Comparison of ENCODE assay signal across 8 mouse cellular contexts in genomic region chr1:158361964-158362291, GRCm38 (mm10). TPM values are rescaled to one million over a fixed set of nuclear protein-coding genes. Genes with fewer than 3 reads are reported as not detected.
A peak's percentile ranks its signal among the peaks of the same experiment; 100 is the strongest.
DNase-seq lines count a peak whose midpoint lies in the region; ATAC-seq and TF ChIP-seq lines count a peak whose summit lies in the region.

Gene Astn1, plus strand, starts transcription at chr1:158362273.

- whole genome bisulfite sequencing in heart, adult 2 months, result 4% methylated on average over 2 of the region's 2 CpGs
- WGBS in hindbrain, embryonic 10.5 days, result 8% methylated on average over 2 of the region's 2 CpGs
- WGBS in limb, embryonic 15.5 days, result 3% methylated on average over 2 of the region's 2 CpGs

- no peaks in the 10 kb centered on the region for H3K79me2 ChIP-seq in heart, adult 2 months (replicated peaks; ENCODE audit: control insufficient read depth, insufficient read depth, low read length)

- TF ChIP-seq CTCF in heart, adult 2 months (IDR thresholded peaks at IDR 0.05), result no peak

- H3K4me1 ChIP-seq in heart, adult 2 months (ENCODE audit: control insufficient read depth, insufficient read depth, low read length), result no peaks in the 10 kb centered on the region
- peaks cover 39% of the 10 kb centered on the region for H3K4me1 ChIP-seq in hindbrain, embryonic 10.5 days (replicated peaks)
- H3K4me1 ChIP-seq in limb, embryonic 15.5 days, result peaks cover 10% of the 10 kb centered on the region

- no peak for TF ChIP-seq POLR2A in heart, adult 2 months (IDR thresholded peaks at IDR 0.05; ENCODE audit: insufficient read depth, low read depth, low read length)

- no peak for DNase-seq in heart, adult 2 months
- no peak for DNase-seq in heart, adult 11 months
- DNase-seq in ES-CJ7 (ENCODE audit: low read depth, low spot score), result peak; percentile 27
- no peak for DNase-seq in hindbrain, embryonic 10.5 days (ENCODE audit: low spot score)
- no peak for DNase-seq in spleen, postnatal 14 days (ENCODE audit: low spot score in 2 of 2)
- DNase-seq in thymus, adult 18-20 months, result no peak
- no peak for DNase-seq in spleen, postnatal 36 days (ENCODE audit: low spot score in 2 of 2)

- ATAC-seq in limb, embryonic 15.5 days (ENCODE audit: insufficient number of reproducible peaks, low FRiP score, low TSS enrichment, low read depth), result no peak

- H3K4me3 ChIP-seq in heart, adult 2 months, result no peak within 1 kb of the TSS
- H3K4me3 ChIP-seq in hindbrain, embryonic 10.5 days, result peak within 1 kb of the TSS; percentile 75
- H3K4me3 ChIP-seq in limb, embryonic 15.5 days, result peak within 1 kb of the TSS; percentile 40

- no peak for TF ChIP-seq EP300 in heart, adult 2 months (IDR thresholded peaks at IDR 0.05; ENCODE audit: insufficient read depth, low read depth, low read length)

- peaks cover 1% of the 10 kb centered on the region for H3K27me3 ChIP-seq in heart, adult 2 months (ENCODE audit: control insufficient read depth, insufficient read depth, low read length)
- H3K27me3 ChIP-seq in hindbrain, embryonic 10.5 days (ENCODE audit: insufficient read depth, poor library complexity, severe bottlenecking), result peaks cover 19% of the 10 kb centered on the region
- peaks cover 32% of the 10 kb centered on the region for H3K27me3 ChIP-seq in limb, embryonic 15.5 days

- no peak within 1 kb of the TSS for H3K27ac ChIP-seq in heart, adult 2 months
- H3K27ac ChIP-seq in hindbrain, embryonic 10.5 days, result peak within 1 kb of the TSS; percentile 96
- no peak within 1 kb of the TSS for H3K27ac ChIP-seq in limb, embryonic 15.5 days

- intact Hi-C loops in heart, adult 2 months (cut with DNase I), result no loop called here

- peak within 1 kb of the TSS; percentile 70 for H3K4me2 ChIP-seq in limb, embryonic 15.5 days

- no peaks in the 10 kb centered on the region for H3K9me3 ChIP-seq in hindbrain, embryonic 10.5 days
- H3K9me3 ChIP-seq in limb, embryonic 15.5 days, result no peaks in the 10 kb centered on the region

- no peaks in the 10 kb centered on the region for H3K36me3 ChIP-seq in heart, adult 2 months (ENCODE audit: control insufficient read depth, insufficient read depth, low read length)
- no peaks in the 10 kb centered on the region for H3K36me3 ChIP-seq in hindbrain, embryonic 10.5 days
- no peaks in the 10 kb centered on the region for H3K36me3 ChIP-seq in limb, embryonic 15.5 days

- H3K9ac ChIP-seq in heart, adult 2 months (ENCODE audit: low read depth, low read length), result peak within 1 kb of the TSS; percentile 35; the same call in 1 of the 2 replicates
- no peak within 1 kb of the TSS for H3K9ac ChIP-seq in limb, embryonic 15.5 days

RNA-seq across cellular contexts. Expression of gene Astn1, which starts in this region (rescaled TPM):
- 1 to 10 TPM in 1 of 2 experiments, under 1 TPM in 1; 0.91 to 1.0 TPM for total RNA-seq in heart, adult 2 months (2021)
- 0.64 and 0.76 TPM in 2 replicates for polyA plus RNA-seq in heart, adult 2 months (2012; rRNA removed)
- polyA plus RNA-seq in hindbrain, embryonic 10.5 days (2016; fragmentation: Nextera tagmentation; extraction: Ambion mirVana), result 8.6 and 9.1 TPM in 2 replicates
- polyA plus RNA-seq in limb, embryonic 15.5 days (2015; fragmentation: Nextera tagmentation; extraction: Ambion mirVana), result 0.82 and 1.2 TPM in 2 replicates
